Mouse (Mus musculus) E14TG2a.4 (cell line): ENCODE measurements at regions not wholly inside any gene's neighbourhood (a gene's known extent, or its start where the extent isn't known, plus 50 kb on each side); places are given as distances from the start of the nearest gene placed in this dataset.

Source experiments
- CTCF ChIP-seq: conservative IDR thresholded peaks from 2 replicates; pipeline ENCODE4 v1.5.1; 2014; ENCODE audit warnings: low read length
- NANOG ChIP-seq: IDR thresholded peaks from 2 replicates; pipeline ENCODE4 v1.6.1; 2014; ENCODE audit warnings: borderline replicate concordance, low read length, mixed read lengths

- TF ChIP-seq CTCF, result no peak
- no peak for TF ChIP-seq NANOG
Observed at GRCm38 (mm10) chr7:137575491-137575890, 138.1 kb downstream of the Glrx3 start.
